Mouse (Mus musculus) heart, embryonic 11.5 days (tissue): Measurements from ENCODE around the gene Tmem220. TPM values are rescaled to one million over a fixed set of nuclear protein-coding genes. Genes with fewer than 3 reads are reported as not detected.

ENCODE experiments used
- ATAC-seq: fragments of 200-750 bp; cut with Nextera tagmentation; replicated peaks from 2 replicates; pipeline ENCODE4 v1.8.0; 2017; ENCODE audit warnings: moderate library complexity; ENCODE audit not compliant: insufficient number of reproducible peaks, low FRiP score, low TSS enrichment
- H3K27ac ChIP-seq: fragments of 300-500 bp; sonication (generic); 2 replicates; pipeline ENCODE4 v1.5.1; 2014; ENCODE audit warnings: mild to moderate bottlenecking, low read depth, low read length
- H3K27me3 ChIP-seq: fragments of 300-500 bp; sonication (generic); 2 replicates; pipeline ENCODE4 v1.6.1; 2014; ENCODE audit warnings: mild to moderate bottlenecking, low read length, mixed read lengths; ENCODE audit not compliant: control insufficient read depth, insufficient read depth
- H3K36me3 ChIP-seq: fragments of 300-500 bp; sonication (generic); 2 replicates; pipeline ENCODE4 v1.6.1; 2014; ENCODE audit warnings: mild to moderate bottlenecking, low read length, moderate library complexity, mixed read lengths; ENCODE audit not compliant: control insufficient read depth, insufficient read depth
- H3K4me1 ChIP-seq: fragments of 300-500 bp; sonication (generic); 2 replicates; pipeline ENCODE4 v1.6.1; 2014; ENCODE audit warnings: low read length; ENCODE audit not compliant: control insufficient read depth, insufficient read depth
- H3K4me2 ChIP-seq: fragments of 300-500 bp; sonication (generic); 2 replicates; pipeline ENCODE4 v1.6.1; 2014; ENCODE audit warnings: mild to moderate bottlenecking, moderate library complexity
- H3K4me3 ChIP-seq: fragments of 300-500 bp; sonication (generic); 2 replicates; pipeline ENCODE4 v1.5.1; 2014; ENCODE audit warnings: low read depth, low read length
- H3K9ac ChIP-seq: fragments of 300-500 bp; sonication (generic); 2 replicates; pipeline ENCODE4 v1.6.1; 2014; ENCODE audit warnings: mild to moderate bottlenecking, low read depth, low read length, moderate library complexity
- H3K9me3 ChIP-seq: fragments of 300-500 bp; sonication (generic); replicated peaks from 2 replicates; pipeline ENCODE4 v1.6.1; 2016; ENCODE audit warnings: low read length; ENCODE audit not compliant: control insufficient read depth
- WGBS: fragments of 180-500 bp; shearing (Covaris S2); extraction: QIAGEN DNeasy Blood & Tissue Kit; methylation state at CpG from one replicate; pipeline ENCODE4 v1.1.7; 2014; ENCODE audit not compliant: insufficient replicate concordance; 5-methylcytosine and 5-hydroxymethylcytosine counted together
- polyA plus RNA-seq: library from polyadenylated mRNA; unstranded; fragments of >200 nt; fragmentation: Nextera tagmentation; extraction: Ambion mirVana; gene quantifications from 2 replicates; pipeline ENCODE4 v1.2.1, GENCODE M21; 2014

The Tmem220 gene
- polyA plus RNA-seq, 1 experiment from 2014 or later, result 0.87 TPM

DNA sequence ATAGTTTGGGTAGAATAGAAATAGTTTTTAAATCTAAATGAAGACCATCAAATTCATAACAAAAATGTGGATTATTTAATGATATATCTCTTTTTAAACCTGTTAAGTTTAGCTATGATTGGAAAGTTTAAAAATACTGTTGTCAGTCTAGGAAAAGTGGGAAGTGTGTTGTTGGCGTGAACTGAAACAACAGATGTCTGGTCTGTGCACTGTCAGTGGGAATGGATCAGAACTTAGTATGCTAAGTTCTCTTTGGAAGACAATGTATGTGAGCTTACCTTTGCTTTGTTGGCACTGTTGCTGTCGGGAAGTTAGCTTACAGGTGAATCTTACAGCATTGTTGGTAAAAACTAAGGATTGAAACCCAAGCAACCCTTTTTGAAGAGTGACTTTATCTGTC, 36.4 kb downstream of the Tmem220 start:
- H3K4me2 ChIP-seq, result no peak overlapping the region
- H3K27me3 ChIP-seq, result no peaks in the 10 kb centered on the region
- no peak for ATAC-seq
- no peak overlapping the region for H3K4me3 ChIP-seq
- no peaks in the 10 kb centered on the region for H3K9me3 ChIP-seq
- WGBS, result 87% methylated on average over 2 of the region's 2 CpGs
- H3K36me3 ChIP-seq, result peaks cover 22% of the 10 kb centered on the region
- no peak overlapping the region for H3K27ac ChIP-seq
- no peak overlapping the region for H3K9ac ChIP-seq
- no peaks in the 10 kb centered on the region for H3K4me1 ChIP-seq

DNA sequence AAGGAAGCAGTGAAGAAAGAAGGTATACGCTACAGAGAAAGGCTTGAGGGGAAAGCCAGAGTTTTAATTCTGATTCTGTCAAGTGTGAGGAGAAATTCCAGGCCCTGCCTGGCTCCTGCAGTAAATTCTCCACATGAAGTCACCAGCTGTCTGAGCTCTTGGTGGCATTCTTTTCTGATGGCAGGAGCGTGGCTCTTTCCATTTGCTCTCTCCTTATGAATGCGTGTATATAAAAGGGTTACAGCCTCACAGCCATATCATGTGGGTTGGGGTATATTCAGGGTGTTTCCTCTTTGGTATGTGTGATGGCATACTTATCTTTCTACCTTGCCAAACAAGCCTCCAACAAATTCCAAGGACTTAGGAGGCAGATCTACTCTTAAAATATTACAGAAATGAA, 37.8 kb downstream of the Tmem220 start:
- no peaks in the 10 kb centered on the region for H3K27me3 ChIP-seq
- H3K9me3 ChIP-seq, result no peaks in the 10 kb centered on the region
- H3K4me1 ChIP-seq, result no peaks in the 10 kb centered on the region
- H3K9ac ChIP-seq, result no peak overlapping the region
- no peak for ATAC-seq
- peaks cover 16% of the 10 kb centered on the region for H3K36me3 ChIP-seq
- no peak overlapping the region for H3K27ac ChIP-seq
- 84% methylated on average over 3 of the region's 3 CpGs for WGBS
- no peak overlapping the region for H3K4me3 ChIP-seq
- no peak overlapping the region for H3K4me2 ChIP-seq

DNA sequence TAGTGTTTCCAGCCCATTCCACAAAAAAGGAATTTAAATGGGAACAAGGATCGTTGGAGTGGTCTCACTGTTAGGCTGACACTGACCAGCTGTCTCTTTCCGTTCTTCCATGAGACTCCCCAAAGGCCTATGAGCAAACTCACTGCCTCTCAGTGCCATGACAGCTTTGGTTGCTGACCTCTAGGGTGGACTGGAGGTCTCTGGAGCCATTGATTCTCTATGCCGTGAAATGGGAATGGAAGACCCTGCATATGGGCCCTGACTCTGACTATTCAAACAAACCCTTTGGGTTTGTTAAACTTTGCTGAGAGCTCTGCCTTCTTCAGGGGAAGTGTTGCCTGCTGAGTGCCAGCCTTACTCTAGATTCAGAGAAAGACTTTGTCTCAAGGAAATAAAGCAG, 42.8 kb downstream of the Tmem220 start:
- no peak overlapping the region for H3K4me3 ChIP-seq
- H3K36me3 ChIP-seq, result peaks cover 13% of the 10 kb centered on the region
- no peak overlapping the region for H3K9ac ChIP-seq
- H3K4me1 ChIP-seq, result no peaks in the 10 kb centered on the region
- no peaks in the 10 kb centered on the region for H3K27me3 ChIP-seq
- ATAC-seq, result no peak
- no peaks in the 10 kb centered on the region for H3K9me3 ChIP-seq
- H3K27ac ChIP-seq, result no peak overlapping the region
- 86% methylated on average over 3 of the region's 3 CpGs for WGBS
- no peak overlapping the region for H3K4me2 ChIP-seq

DNA sequence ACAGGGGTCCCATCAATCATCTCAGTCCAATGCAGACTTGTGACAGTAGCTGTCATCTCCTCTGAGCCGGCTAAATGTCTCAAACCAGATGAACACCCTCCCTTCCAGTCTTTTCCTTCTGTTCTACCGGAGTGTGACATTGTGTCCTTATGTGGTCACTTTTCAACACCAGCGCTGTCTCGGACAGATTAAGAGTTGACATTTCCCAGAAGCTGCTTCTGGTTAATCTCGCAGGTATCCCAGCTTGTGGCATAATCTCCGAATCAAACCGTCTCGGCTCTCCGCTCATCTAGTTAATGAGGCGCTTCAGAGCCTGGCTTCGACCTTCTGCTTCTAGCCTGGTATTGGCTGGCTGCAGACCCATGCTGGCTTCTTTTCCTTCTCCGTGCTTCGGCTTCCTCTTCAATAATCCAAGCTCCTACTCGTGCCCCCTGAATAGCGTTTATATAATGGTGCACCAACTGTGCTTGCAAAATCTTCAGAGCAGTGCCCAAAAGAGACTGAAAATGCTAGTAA, 47.7 kb downstream of the Tmem220 start:
- Histone ChIP-seq H3K27me3 (no peaks in the 10 kb centered on the region), H3K36me3 (no peaks in the 10 kb centered on the region), H3K9me3 (no peaks in the 10 kb centered on the region), H3K27ac (no peak overlapping the region), H3K4me1 (no peaks in the 10 kb centered on the region), H3K4me2 (no peak overlapping the region), H3K4me3 (no peak overlapping the region), H3K9ac (no peak overlapping the region)
- no peak for ATAC-seq
- 43% methylated on average over 15 of the region's 15 CpGs for WGBS

DNA sequence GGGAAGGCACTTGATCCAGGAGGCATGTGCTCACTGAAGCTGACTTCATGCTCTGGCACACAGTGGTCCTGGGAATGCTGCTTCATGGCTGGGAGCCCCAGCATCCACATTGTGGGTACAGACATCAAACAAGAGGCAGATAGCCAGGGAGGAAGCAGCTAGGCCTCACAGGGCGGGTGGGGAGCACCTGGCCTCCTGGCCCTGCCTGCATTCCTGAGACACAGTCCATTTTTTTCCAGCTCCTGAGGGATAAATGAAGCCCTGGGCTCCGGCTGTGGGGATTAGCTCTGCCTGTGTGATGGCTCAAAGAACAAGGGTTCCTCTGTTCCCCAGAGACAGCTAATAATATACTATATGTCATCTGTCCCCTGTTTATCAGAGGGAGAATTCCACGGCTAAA, 50.1 kb downstream of the Tmem220 start:
- 44% methylated on average over 3 of the region's 3 CpGs for WGBS
- ATAC-seq, result no peak

DNA sequence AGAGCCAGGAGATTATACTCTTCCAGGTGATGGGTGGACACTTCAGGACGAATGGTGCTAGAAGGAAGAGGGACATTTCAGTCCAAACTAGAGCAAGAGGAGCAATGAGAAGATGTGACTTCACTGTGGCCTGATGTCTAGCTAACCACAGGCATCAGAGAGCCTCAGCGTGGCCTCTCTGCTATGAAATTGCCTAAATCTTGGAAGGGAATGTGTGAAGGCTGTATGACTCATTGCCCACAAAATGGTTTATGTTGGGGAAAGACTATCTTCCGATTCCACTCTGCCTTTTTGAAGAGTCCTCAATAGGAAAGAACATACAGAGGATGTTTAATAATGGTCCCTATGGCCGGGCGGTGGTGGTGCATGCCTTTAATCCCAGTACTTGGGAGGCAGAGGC, 51.8 kb downstream of the Tmem220 start:
- no peak for ATAC-seq
- Histone ChIP-seq H3K4me2 (no peak overlapping the region), H3K4me1 (0 out of 2 replicates have a peak, but pooled peaks cover 2% of the 10 kb centered on the region), H3K27ac (no peak overlapping the region), H3K4me3 (no peak overlapping the region), H3K27me3 (no peaks in the 10 kb centered on the region), H3K9me3 (no peaks in the 10 kb centered on the region), H3K36me3 (no peaks in the 10 kb centered on the region), H3K9ac (no peak overlapping the region)
- 77% methylated on average over 5 of the region's 5 CpGs for WGBS

More for the DNA sequence above, 50.1 kb downstream of the Tmem220 start:
- Histone ChIP-seq H3K4me2 (no peak overlapping the region), H3K27ac (no peak overlapping the region), H3K36me3 (no peaks in the 10 kb centered on the region), H3K9me3 (no peaks in the 10 kb centered on the region), H3K27me3 (no peaks in the 10 kb centered on the region), H3K4me1 (no peaks in the 10 kb centered on the region), H3K4me3 (no peak overlapping the region), H3K9ac (no peak overlapping the region)

DNA sequence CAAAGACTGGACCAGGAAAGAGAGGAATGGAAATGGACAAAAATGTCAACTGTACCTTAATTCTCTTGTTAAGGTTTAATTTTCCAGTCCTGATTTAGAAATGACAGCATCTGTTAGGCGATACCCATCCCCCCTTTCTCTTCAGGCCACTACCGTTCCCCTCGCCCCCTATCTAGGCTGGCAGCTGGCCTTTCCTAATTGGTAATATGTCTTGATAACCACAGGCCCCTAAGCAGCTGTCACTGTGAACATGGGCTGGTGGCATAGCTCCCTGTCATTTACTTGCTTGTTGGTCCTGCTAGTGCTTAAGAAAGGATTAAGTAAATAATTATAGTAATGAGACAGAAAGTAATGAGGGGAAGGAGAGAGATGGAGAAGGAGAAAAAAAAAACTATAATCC, 52.5 kb downstream of the Tmem220 start:
- Histone ChIP-seq H3K27me3 (no peaks in the 10 kb centered on the region), H3K4me1 (0 out of 2 replicates have a peak, but pooled peaks cover 2% of the 10 kb centered on the region), H3K27ac (no peak overlapping the region), H3K9ac (no peak overlapping the region), H3K9me3 (no peaks in the 10 kb centered on the region), H3K4me3 (no peak overlapping the region), H3K36me3 (no peaks in the 10 kb centered on the region), H3K4me2 (no peak overlapping the region)
- no peak for ATAC-seq
- WGBS, result 52% methylated on average over 3 of the region's 3 CpGs

DNA sequence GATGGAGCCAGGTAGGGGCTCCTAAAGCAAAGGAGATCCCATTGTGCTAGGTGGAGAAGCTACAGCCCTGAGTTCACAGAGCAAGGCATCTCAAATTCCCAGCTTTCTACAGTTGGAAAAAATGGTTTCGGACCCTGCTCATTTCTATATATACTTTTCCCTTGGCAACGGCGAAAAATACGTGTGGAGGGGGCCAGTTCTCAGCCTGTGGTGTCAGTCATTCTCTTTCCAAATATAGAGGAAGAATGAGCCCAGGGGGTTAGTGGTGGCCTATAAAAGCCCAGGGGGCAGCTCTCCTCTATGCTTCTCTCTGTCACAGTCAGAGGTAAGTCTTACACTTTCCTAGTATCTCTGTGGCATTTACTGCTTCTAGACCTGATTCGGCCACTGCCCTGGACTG, 53.0 kb downstream of the Tmem220 start, which contains the start of gene Myh3:
Myh3 (plus strand) TSS at position 301 of the 400 bp plus-strand sequence.
- Histone ChIP-seq H3K36me3 (no peaks in the 10 kb centered on the region), H3K9me3 (no peaks in the 10 kb centered on the region), H3K27me3 (peaks cover 2% of the 10 kb centered on the region; the same call in 1 of the 2 replicates), H3K4me1 (0 out of 2 replicates have a peak, but pooled peaks cover 2% of the 10 kb centered on the region), H3K27ac (no peak within 1 kb of the TSS), H3K4me3 (no peak within 1 kb of the TSS), H3K9ac (no peak within 1 kb of the TSS), H3K4me2 (no peak within 1 kb of the TSS)
- 77% methylated on average over 5 of the region's 5 CpGs for WGBS
- no peak for ATAC-seq

DNA sequence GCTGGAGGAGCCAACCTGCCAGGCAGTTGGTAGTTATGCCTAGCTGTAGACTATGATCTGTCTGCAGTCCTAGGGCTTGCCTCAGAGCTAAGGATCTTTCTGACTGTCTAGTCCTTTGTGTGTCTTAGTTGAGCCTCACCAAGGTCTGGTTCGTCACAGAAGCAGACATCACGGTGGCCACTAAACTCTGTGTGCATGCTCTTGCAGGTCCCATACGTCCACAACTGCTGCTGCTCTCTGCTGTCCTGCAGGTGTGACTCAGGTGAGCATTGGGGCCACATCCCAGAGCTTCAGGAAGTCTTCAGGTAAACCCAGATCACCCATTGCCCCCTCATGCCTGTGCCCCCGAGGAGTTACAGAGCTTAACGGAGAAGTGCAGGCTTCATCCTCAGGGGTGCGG, 53.9 kb downstream of the Tmem220 start:
- Histone ChIP-seq H3K27me3 (peaks cover 11% of the 10 kb centered on the region), H3K36me3 (no peaks in the 10 kb centered on the region), H3K27ac (no peak overlapping the region), H3K9me3 (no peaks in the 10 kb centered on the region), H3K9ac (no peak overlapping the region), H3K4me1 (0 out of 2 replicates have a peak, but pooled peaks cover 2% of the 10 kb centered on the region), H3K4me3 (no peak overlapping the region), H3K4me2 (no peak overlapping the region)
- 80% methylated on average over 6 of the region's 6 CpGs for WGBS
- no peak for ATAC-seq
